Mouse (Mus musculus) cerebellum, adult 9-10 months (tissue): Measurements from ENCODE around the gene Ahsa1.
"Not testable (repeated sequence)": the region's sequence is repeated elsewhere in the genome, so short reads cannot be mapped to it uniquely, and the experiment has no call there.

Experiments
- DNase-seq: peaks from one replicate; pipeline ENCODE4 v3.0.0; 2022

Gene Ahsa1

DNA sequence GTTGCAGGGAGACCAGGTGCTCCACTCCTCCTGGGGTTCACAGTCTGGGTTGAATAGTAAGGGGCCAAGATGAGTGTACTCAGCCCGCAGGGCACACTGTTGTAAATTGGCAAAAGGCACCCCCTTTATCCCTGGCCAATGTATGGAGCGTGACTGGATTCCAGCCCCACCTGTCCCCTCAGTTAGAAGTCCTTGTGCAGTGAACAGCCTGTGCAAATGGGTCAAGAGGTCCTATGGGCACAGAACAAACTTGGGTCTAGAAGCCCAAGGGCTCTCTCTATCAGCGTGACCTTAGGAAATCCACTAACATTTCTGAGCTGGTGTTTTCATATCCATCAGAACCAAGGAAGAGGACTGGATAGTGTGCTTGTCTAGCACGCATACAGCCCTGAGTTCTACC lies 16.5 kb downstream of the Ahsa1 start:
- no peak for DNase-seq

DNA sequence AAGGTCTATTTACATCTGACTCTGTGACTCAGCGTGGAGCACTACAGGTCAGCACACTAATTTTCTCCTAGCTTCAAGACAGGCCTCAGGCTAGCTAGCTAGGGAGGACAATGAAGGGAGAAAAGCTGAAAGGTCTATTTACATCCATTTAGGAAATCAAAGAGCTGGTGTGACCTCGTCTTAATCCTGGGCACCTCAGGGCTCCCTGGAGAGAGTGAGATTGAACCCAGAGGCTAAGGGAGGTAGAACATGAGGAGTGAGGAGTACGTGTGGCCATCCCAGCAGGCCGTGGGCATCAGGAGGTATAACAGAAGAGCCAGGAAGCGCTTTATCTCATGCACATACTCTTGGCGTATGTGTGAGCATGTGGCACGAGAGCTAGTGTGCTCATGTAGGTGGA lies 17.4 kb downstream of the Ahsa1 start:
- DNase-seq, result no peak

DNA sequence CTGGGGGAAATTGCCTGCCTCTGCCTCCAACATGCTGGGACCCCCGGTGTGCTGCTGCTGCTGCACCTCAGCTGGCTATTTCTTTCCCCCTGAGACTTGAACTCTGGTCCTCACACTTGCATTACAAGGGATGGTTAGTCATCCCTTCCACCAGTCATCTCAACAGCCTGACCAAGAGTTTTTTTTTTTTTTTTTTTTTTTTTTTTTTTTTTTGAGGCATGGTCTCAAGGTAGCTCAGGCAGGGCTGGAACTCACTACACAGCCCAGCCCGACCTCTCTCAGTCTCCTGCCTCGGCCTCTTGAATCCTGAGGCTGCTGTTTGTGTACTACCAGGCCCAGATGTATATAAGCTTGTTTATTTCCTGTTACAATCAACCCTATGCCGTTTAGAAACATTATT lies 18.0 kb downstream of the Ahsa1 start:
- no peak for DNase-seq

DNA sequence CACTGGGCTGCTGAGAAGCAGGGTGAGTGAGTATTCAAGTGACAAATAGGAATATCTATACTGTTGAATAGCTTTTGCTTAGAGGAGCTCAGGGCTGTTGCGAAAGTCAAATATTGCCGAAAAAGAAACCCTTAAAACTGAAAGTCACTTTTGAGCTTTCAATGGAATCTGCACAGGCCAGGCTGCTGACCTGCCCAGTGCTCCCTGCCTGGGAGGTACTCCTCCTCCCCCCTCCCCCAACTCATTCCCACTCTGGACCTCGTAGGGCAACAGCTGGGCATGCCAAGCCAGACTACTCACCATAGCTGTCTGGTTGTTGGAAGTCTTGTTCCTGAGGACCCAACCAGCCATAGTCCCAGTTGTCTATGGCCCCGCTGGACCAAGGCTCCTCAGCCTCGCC lies 18.4 kb downstream of the Ahsa1 start:
- DNase-seq, result no peak

DNA sequence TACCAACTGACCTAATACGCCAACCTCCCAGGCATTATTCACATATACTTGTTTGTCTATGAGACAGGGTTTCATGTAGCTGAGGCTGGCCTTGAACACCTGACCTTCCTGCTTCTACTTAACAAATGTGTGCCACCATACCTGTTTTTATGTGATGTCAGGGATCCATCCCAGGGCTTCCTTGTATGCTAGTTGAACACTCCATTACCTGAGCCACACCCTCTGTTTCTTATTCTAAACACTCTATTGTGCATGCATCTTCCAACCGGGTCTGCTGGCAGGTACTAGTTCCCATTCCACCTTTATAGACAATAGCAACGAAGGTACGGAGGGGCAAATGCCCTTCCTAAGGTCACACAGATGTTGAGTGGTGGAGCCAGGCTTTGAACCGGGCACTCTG lies 22.8 kb downstream of the Ahsa1 start:
- DNase-seq, result no peak

DNA sequence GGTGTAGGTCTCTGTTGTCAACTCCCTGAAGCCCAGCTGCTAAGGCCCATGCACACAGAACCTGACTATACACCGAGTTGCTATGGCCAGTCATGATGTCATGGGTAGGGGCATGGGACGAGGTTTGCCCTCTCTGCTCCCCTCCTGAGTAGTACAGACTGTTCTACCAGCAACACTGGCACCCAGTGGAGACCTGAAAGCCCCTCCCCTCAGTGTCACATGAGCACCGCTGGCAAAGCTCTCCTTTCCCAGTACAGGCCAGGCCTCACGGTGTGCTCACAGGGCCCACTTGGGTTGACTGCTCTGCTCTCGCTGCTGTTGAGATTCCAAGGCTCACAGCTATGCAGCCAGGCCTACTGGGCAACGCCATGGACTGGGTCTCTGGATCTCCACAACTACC lies 27.7 kb downstream of the Ahsa1 start:
- no peak for DNase-seq

DNA sequence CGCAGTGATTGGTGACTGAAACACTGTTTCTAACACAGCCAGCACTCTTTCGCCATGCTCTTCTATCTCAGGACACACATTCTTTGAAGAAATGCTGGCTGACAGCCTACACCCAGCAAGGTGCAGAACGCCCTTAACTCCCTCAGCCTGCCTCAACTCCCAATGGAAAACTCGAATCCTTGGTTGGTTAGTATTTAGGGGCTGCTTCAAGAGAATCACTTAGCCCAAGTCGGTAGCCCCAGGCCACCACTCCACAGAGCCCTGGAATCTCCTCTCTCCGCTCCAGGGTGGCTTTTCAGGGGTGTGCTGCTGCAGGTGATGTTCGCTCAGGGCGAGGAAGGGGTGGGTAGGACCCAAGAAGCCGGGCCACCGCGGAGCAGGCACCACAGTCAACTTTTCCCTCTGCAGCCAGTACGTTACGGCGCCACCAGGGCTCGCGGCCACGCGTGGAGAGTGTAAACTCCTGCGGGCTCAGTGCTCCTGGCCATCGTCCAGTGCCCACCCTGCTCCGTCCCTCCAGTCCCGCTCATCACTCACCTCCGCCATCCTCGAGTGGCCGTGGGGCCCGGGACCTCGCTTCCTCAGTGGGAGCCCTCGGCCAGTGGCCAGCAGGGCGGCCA lies 32.9 kb downstream of the Ahsa1 start:
- DNase-seq, result peak; percentile 26

DNA sequence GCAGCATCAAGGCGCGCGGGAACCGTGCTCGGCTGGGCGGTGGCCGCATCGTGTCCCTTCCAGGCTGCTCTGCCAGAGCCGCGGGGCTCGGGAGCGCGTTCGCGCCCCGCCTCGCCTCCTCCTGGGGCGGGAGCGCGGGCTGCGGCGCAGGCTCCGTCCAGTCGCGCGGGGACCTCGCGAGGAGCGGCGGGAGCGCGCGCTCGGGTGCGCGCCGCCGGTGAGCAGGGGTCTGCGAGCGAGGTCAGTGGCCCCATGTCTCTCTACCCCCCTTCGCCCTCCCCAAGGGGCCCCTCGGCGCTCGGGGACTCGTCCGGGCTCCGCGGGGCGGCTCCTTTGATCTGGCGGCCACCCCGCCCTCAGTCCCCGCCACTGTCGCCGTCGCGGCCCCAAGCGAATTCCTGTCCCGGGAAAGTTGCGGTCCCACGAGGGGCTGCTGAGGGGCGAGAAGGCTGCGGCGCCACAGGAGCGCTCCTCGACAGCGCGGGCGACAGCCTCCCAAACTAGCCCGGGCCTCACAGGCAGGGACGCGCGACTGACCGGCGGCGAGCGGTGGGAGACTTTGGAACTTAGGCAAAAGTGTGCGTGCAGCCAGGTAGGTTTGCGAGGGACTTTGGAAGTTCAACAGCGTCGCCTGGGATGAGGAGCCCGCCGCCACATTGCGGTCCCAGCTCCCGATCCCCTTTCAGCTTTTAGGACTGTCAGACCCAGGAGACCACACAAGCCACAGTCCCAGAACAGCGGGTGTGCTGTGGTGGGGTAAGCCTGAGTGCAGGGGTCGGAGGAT lies 33.6 kb downstream of the Ahsa1 start, which contains the start of gene Ism2:
TSS of gene Ism2 (minus strand) at position 49 of the 784 bp plus-strand sequence.
- DNase-seq, result no peak

DNA sequence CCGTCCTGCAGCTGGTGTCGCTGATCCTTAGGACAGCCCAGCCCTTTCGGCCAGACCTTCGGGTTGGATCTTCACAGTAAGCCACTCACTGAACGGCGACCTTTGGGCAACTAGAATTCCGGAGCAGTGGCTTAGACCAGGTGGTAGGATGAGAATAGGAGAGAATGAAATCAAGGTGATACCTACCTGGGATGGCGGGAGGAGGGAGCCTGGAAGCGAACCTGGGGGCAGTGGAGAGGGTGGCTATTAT lies 34.1 kb downstream of the Ahsa1 start:
- no peak for DNase-seq

DNA sequence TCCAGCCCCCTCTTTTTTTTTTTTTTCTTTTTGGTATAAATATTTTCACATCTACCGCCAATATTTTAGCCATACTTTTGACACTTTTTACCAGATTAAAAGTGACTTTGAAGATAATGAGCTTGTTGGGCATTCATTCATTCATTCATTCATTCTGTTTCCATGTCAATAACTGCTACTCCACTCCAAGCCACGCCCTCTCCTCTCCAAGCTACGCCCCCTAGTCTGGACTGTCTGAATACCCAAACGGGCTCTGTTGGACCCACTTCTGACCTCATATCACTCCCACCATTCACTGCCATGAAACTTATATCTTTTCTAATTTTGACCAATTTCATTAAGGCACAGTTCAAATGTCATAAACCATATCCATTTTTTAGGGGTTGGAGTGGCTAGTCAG lies 34.9 kb downstream of the Ahsa1 start:
- no peak for DNase-seq

DNA sequence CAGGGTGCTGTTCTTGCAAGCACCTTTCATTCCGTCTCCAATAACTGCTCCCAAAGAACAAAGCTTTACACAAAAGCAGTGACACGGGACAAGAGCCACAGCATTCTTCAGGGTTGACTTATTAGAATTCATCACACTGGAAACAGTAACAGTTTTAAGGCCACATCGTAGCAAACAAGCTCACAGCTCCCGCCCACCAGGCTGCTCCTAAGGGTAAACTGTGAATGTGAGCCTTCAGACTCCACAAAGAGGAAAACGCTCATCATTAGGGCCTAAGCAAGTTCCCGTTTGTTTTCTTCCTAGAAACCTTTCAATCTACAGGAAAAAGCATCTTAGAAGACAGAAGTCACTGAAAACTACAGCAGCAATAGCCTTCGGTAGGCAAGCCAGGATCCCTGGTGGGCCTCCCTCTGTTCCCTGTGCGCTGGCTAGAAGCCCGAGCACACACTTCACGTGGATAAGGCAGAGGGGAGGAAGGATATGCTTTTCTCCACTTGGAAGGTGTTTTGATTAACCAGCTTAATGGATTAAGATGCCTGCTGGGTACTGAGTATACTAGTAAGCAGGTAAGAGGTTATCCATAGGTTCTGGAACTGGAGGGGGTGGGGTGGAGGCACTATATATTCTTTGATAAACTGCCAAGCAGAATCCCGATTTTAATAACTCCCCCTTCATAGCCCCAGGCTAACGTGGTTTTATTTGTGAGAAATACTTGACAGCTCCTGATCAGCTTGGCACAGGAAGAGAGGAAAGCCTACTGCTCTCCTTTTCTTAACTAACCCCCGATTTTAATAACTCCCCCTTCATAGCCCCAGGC lies 39.7 kb downstream of the Ahsa1 start:
- DNase-seq, result peak; percentile 53

DNA sequence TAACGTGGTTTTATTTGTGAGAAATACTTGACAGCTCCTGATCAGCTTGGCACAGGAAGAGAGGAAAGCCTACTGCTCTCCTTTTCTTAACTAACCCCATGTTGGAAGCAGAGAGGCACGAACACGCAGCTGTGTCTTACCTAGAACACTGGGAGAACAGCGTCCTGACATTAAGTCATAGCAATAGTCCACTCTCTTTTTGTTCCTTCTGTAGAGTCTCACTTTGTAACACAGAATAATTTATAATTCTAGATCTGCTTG lies 40.2 kb downstream of the Ahsa1 start:
- not testable (repeated sequence) for DNase-seq

DNA sequence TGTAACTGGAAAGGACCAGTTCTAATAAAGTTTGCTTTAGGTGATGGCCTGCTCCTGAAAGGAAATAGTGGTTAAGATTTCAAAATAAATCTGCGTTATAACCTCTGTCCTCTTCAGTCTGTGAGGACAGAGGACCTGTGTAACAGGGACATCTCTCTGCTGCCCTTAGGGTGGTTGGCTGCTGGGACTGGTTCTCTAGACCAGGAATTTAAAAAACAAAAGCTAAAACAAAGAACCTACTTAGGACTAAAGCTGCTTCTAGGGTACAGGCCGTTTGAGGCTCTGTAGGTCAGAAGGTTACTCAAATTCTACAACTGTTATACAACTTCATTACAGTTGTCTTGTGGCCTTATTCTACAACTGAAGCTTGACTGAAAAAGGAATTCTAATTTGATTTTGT lies 46.8 kb downstream of the Ahsa1 start:
- DNase-seq, result no peak

DNA sequence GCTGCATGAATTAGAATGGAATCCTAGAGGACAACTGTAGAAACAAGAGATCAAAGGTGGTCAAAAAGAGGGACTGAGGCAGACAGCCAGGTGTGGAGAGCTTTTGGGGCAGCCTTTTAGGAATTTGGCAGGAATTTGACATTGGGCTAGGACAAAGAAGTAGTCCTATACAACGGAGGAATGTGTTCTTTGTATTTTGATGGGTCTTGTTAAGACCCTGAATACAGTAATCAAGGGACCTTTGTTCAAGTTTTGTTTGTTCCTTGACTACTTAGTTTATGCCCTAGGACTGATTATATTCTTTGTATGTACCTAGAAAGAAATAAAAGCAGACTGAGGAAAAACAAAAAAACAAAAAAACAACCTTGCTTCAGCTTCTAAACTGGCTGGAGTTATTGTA lies 51.7 kb downstream of the Ahsa1 start:
- no peak for DNase-seq

DNA sequence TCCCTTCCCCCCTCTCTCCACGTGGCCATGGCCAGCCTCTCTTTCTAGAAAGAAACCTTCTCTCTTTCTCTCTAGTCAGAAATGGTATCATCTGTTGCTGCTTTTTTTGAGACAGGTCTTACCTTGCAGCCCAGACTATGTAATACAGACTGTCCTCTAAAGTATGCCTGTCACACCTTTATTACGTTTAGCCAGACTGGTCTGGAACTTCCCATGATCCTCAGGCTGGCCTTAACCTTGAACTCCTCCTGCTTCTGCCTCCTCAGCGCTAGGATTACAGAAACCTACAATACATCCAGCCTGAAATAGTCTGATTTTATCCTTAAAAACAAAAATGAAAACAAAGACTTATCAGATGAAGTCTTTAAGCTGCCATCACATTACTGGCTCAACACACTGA lies 53.0 kb downstream of the Ahsa1 start:
- DNase-seq, result no peak
